Mouse (Mus musculus): ENCODE measurements around the gene Slc25a43. TPM values are rescaled to one million over a fixed set of nuclear protein-coding genes. Genes with fewer than 3 reads are reported as not detected.

Slc25a43 gene
- total and polyA plus RNA-seq, 3 experiments = 1.2 to 1.7 (median 1.5) TPM

DNA sequence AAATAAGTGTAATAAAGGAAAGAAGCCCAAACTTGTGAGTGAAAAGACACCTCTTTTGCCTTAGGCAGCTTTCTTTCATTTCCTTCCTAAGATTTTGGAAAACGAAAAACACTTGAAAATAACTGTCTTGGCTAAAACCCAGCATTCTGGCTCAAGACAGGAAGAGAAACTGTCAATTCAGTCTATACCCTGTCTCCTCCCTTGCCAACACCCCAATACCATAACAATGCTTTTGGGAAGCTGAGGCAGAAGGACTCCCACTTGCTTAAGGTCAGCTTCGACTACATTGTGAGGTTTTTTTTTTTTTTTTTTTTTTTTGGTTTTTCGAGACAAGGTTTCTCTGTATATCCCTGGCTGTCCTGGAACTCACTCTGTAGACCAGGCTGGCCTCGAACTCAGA, 72.0 kb downstream of the Slc25a43 start:
- Histone ChIP-seq H3K79me2 (replicated peaks; ENCODE audit: control insufficient read depth, extremely low read depth, insufficient read depth, poor library complexity, severe bottlenecking) (no peaks in the 10 kb centered on the region), H3K9me3 (replicated peaks; ENCODE audit: low read length) (no peaks in the 10 kb centered on the region), H3K27me3 (replicated peaks) (no peaks in the 10 kb centered on the region), H3K4me3 (replicated peaks in 1 of 3; ENCODE audit: low read depth in 2 of 3, low read length in 2 of 3, poor library complexity in 1 of 3) (no peak overlapping the region), H3K4me1 (ENCODE audit: control insufficient read depth in 1 of 2, insufficient read depth in 2 of 2) (peaks cover 0 to 14% of the 10 kb centered on the region in 2 experiments; a peak in 2 of 4 replicates), H3K27ac (ENCODE audit: insufficient read depth, low read depth) (no peak overlapping the region), H3K36me3 (replicated peaks in 1 of 2; ENCODE audit: control insufficient read depth in 1 of 2, insufficient read depth in 1 of 2, low read length in 1 of 2) (no peaks in the 10 kb centered on the region), H3K4me2 (ENCODE audit: insufficient read depth, low read depth, poor library complexity, severe bottlenecking) (no peak overlapping the region), H3K9ac (ENCODE audit: insufficient read depth, low read depth) (no peak overlapping the region)
- DNase-seq (ENCODE audit: extremely low read depth) = no peak
- dilution Hi-C loops (cut with MboI; ENCODE audit: extremely low pct_ligation_motif_present, extremely low pct_unique_long_range_greater_than_20kb, low sequenced_read_pairs) (no loop called here), in situ Hi-C loops (cut with MboI; ENCODE audit: low pct_ligation_motif_present, low pct_unique_long_range_greater_than_20kb, low sequenced_read_pairs) (no loop called here)
- TF ChIP-seq TCF12 (IDR thresholded peaks at IDR 0.05; ENCODE audit: low read depth, low read length) (no peak), ZMIZ1 (IDR thresholded peaks at IDR 0.05; ENCODE audit: low read depth, low read length) (no peak), ZNF384 (IDR thresholded peaks at IDR 0.05; ENCODE audit: low read depth, low read length) (no peak), TBP (conservative IDR thresholded peaks at IDR 0.05; ENCODE audit: low read depth, low read length) (no peak), MAX (IDR thresholded peaks at IDR 0.05; ENCODE audit: low read length) (no peak), NRF1 (IDR thresholded peaks at IDR 0.05; ENCODE audit: low read depth, low read length) (no peak)

GRCm38 (mm10) chrX:36816368-36816899, 73.0 kb downstream of the Slc25a43 start:
- H3K9ac ChIP-seq (ENCODE audit: insufficient read depth, low read depth) = no peak overlapping the region
- H3K4me3 ChIP-seq (replicated peaks in 1 of 3; ENCODE audit: low read depth in 2 of 3, low read length in 2 of 3, poor library complexity in 1 of 3) = no peak overlapping the region
- H3K4me1 ChIP-seq (ENCODE audit: control insufficient read depth in 1 of 2, insufficient read depth in 2 of 2) = peaks cover 0 to 14% of the 10 kb centered on the region in 2 experiments; a peak in 2 of 4 replicates
- H3K9me3 ChIP-seq (replicated peaks; ENCODE audit: low read length) = no peaks in the 10 kb centered on the region
- H3K79me2 ChIP-seq (replicated peaks; ENCODE audit: control insufficient read depth, extremely low read depth, insufficient read depth, poor library complexity, severe bottlenecking) = no peaks in the 10 kb centered on the region
- TF ChIP-seq ELF1 (IDR thresholded peaks at IDR 0.05; ENCODE audit: low read depth, low read length) = no peak
- TF ChIP-seq BHLHE40 (IDR thresholded peaks at IDR 0.05; ENCODE audit: low read depth, low read length) = peak; percentile 73
- no peaks in the 10 kb centered on the region for H3K36me3 ChIP-seq (replicated peaks in 1 of 2; ENCODE audit: control insufficient read depth in 1 of 2, insufficient read depth in 1 of 2, low read length in 1 of 2)
- no peak overlapping the region for H3K27ac ChIP-seq (ENCODE audit: insufficient read depth, low read depth)
- in situ Hi-C loops (cut with MboI; ENCODE audit: low pct_ligation_motif_present, low pct_unique_long_range_greater_than_20kb, low sequenced_read_pairs) (no loop called here), dilution Hi-C loops (cut with MboI; ENCODE audit: extremely low pct_ligation_motif_present, extremely low pct_unique_long_range_greater_than_20kb, low sequenced_read_pairs) (no loop called here)
- peak; percentile 41 for DNase-seq (ENCODE audit: extremely low read depth)
- H3K4me2 ChIP-seq (ENCODE audit: insufficient read depth, low read depth, poor library complexity, severe bottlenecking) = no peak overlapping the region
- no peaks in the 10 kb centered on the region for H3K27me3 ChIP-seq (replicated peaks)

GRCm38 (mm10) chrX:36816953-36817441, 73.5 kb downstream of the Slc25a43 start:
- dilution Hi-C loops (cut with MboI; ENCODE audit: extremely low pct_ligation_motif_present, extremely low pct_unique_long_range_greater_than_20kb, low sequenced_read_pairs) = no loop called here
- Histone ChIP-seq H3K79me2 (replicated peaks; ENCODE audit: control insufficient read depth, extremely low read depth, insufficient read depth, poor library complexity, severe bottlenecking) (no peaks in the 10 kb centered on the region), H3K27me3 (replicated peaks) (no peaks in the 10 kb centered on the region), H3K9me3 (replicated peaks; ENCODE audit: low read length) (no peaks in the 10 kb centered on the region), H3K9ac (ENCODE audit: insufficient read depth, low read depth) (no peak overlapping the region), H3K4me2 (ENCODE audit: insufficient read depth, low read depth, poor library complexity, severe bottlenecking) (no peak overlapping the region), H3K36me3 (replicated peaks in 1 of 2; ENCODE audit: control insufficient read depth in 1 of 2, insufficient read depth in 1 of 2, low read length in 1 of 2) (no peaks in the 10 kb centered on the region), H3K4me3 (replicated peaks in 1 of 3; ENCODE audit: low read depth in 2 of 3, low read length in 2 of 3, poor library complexity in 1 of 3) (no peak overlapping the region), H3K4me1 (ENCODE audit: control insufficient read depth in 1 of 2, insufficient read depth in 2 of 2) (peaks cover 0 to 14% of the 10 kb centered on the region in 2 experiments; a peak in 2 of 4 replicates), H3K27ac (ENCODE audit: insufficient read depth, low read depth) (no peak overlapping the region)
- DNase-seq (ENCODE audit: extremely low read depth) = no peak
- in situ Hi-C loops (cut with MboI; ENCODE audit: low pct_ligation_motif_present, low pct_unique_long_range_greater_than_20kb, low sequenced_read_pairs) = no loop called here
- TF ChIP-seq USF1 (IDR thresholded peaks at IDR 0.05; ENCODE audit: low read depth, low read length) (no peak), POLR2AphosphoS2 (IDR thresholded peaks at IDR 0.05; ENCODE audit: low read depth, low read length) (no peak), SMC3 (IDR thresholded peaks at IDR 0.05; ENCODE audit: low read depth, low read length) (no peak), MYC (IDR thresholded peaks at IDR 0.05; ENCODE audit: low read depth, low read length) (no peak), JUND (conservative IDR thresholded peaks at IDR 0.05; ENCODE audit: low read depth, low read length) (no peak), IRF4 (IDR thresholded peaks at IDR 0.05; ENCODE audit: low read depth, low read length) (no peak), UBTF (IDR thresholded peaks at IDR 0.05; ENCODE audit: low read depth, low read length) (no peak), TCF12 (IDR thresholded peaks at IDR 0.05; ENCODE audit: low read depth, low read length) (no peak), MXI1 (IDR thresholded peaks at IDR 0.05; ENCODE audit: low read depth, low read length) (no peak), ETS1 (conservative IDR thresholded peaks at IDR 0.05; ENCODE audit: low read depth, low read length) (no peak), MAFK (IDR thresholded peaks at IDR 0.05; ENCODE audit: insufficient replicate concordance, low read length) (no peak), HCFC1 (IDR thresholded peaks at IDR 0.05; ENCODE audit: low read depth, low read length) (no peak)
